Mouse (Mus musculus): Measurements from ENCODE around the gene Mgll.

- TF ChIP-seq TAL1 (IDR thresholded peaks at IDR 0.05; ENCODE audit: low read length) (no peak), GATA1 (IDR thresholded peaks at IDR 0.05; ENCODE audit: low read length) (no peak)
These were observed 6.0 kb upstream of the Mgll start for GRCm38 (mm10) chr6:88718033-88718725.

Measured in erythroblast, embryonic 14.5 days (primary cell).